Mouse (Mus musculus) stomach, postnatal 0 days (tissue): ENCODE measurements around the gene Med26. TPM values are rescaled to one million over a fixed set of nuclear protein-coding genes. Genes with fewer than 3 reads are reported as not detected.

Experiments
- ATAC-seq: fragments of 200-750 bp; cut with Nextera tagmentation; 2 replicates; pipeline ENCODE4 v1.8.0; 2017; ENCODE audit not compliant: low FRiP score, low TSS enrichment
- DNase-seq: peaks from one replicate; pipeline ENCODE4 v3.0.0-alpha.2; 2016; ENCODE audit warnings: low spot score
- H3K27ac ChIP-seq: fragments of 300-500 bp; sonication (generic); replicated peaks from 2 replicates; pipeline ENCODE4 v1.5.1; 2014; ENCODE audit warnings: mild to moderate bottlenecking, control low read depth
- H3K27me3 ChIP-seq: fragments of 300-500 bp; sonication (generic); 2 replicates; pipeline ENCODE4 v1.6.1; 2014; ENCODE audit warnings: low read length; ENCODE audit not compliant: control insufficient read depth, insufficient read depth
- H3K36me3 ChIP-seq: fragments of 300-500 bp; sonication (generic); 2 replicates; pipeline ENCODE4 v1.6.1; 2014; ENCODE audit warnings: low read length, mixed read lengths; ENCODE audit not compliant: control insufficient read depth, insufficient read depth
- H3K4me1 ChIP-seq: fragments of 300-500 bp; sonication (generic); replicated peaks from 2 replicates; pipeline ENCODE4 v1.6.1; 2014; ENCODE audit warnings: antibody characterized with exemption; ENCODE audit not compliant: control insufficient read depth, insufficient read depth
- H3K4me2 ChIP-seq: fragments of 300-500 bp; sonication (generic); replicated peaks from 2 replicates; pipeline ENCODE4 v1.6.1; 2014; ENCODE audit warnings: low read depth, mild to moderate bottlenecking, control low read depth, moderate library complexity
- H3K4me3 ChIP-seq: fragments of 300-500 bp; sonication (generic); 2 replicates; pipeline ENCODE4 v1.5.1; 2014; ENCODE audit warnings: low read depth, low read length, control low read depth
- H3K9ac ChIP-seq: fragments of 300-500 bp; sonication (generic); 2 replicates; pipeline ENCODE4 v1.6.1; 2014; ENCODE audit warnings: mild to moderate bottlenecking, low read length, control low read depth, mixed read lengths
- H3K9me3 ChIP-seq: fragments of 300-500 bp; sonication (generic); 2 replicates; pipeline ENCODE4 v1.6.1; 2016; ENCODE audit warnings: low read length; ENCODE audit not compliant: control insufficient read depth
- CTCF ChIP-seq: IDR thresholded peaks from 2 replicates; pipeline ENCODE4 v1.5.1; 2016; ENCODE audit warnings: antibody characterized with exemption, low read depth, mild to moderate bottlenecking, moderate library complexity
- EP300 ChIP-seq: optimal IDR thresholded peaks from 2 replicates; pipeline ENCODE3; 2016; ENCODE audit warnings: antibody characterized with exemption
- WGBS: fragments of 180-500 bp; shearing (Covaris S2); extraction: QIAGEN DNeasy Blood & Tissue Kit; methylation state at CpG from one replicate; pipeline ENCODE4 v1.1.7; 2014; 5-methylcytosine and 5-hydroxymethylcytosine counted together
- polyA plus RNA-seq: library from polyadenylated mRNA; unstranded; fragments of >200 nt; fragmentation: Nextera tagmentation; extraction: Ambion mirVana; gene quantifications from 2 replicates; pipeline ENCODE4 v1.2.1, GENCODE M21; 2015

Med26 gene
- polyA plus RNA-seq, 1 experiment from 2014 or later = 7.1 TPM

GRCm38 (mm10) chr8:72491017-72491416 lies 57.1 kb downstream of the Med26 start:
- peak overlapping the region; percentile 86 for H3K4me2 ChIP-seq
- H3K36me3 ChIP-seq = peaks cover 10% of the 10 kb centered on the region
- no peak overlapping the region; the same call in 1 of the 2 replicates for H3K4me3 ChIP-seq
- no peak for DNase-seq
- H3K27ac ChIP-seq = no peak overlapping the region
- WGBS = 77% methylated on average over 2 of the region's 2 CpGs
- ATAC-seq = no peak
- H3K27me3 ChIP-seq = no peaks in the 10 kb centered on the region
- peaks cover 4% of the 10 kb centered on the region; the same call in 1 of the 2 replicates for H3K4me1 ChIP-seq
- no peak overlapping the region for H3K9ac ChIP-seq
- H3K9me3 ChIP-seq = no peaks in the 10 kb centered on the region
- TF ChIP-seq EP300 = no peak
- no peak for TF ChIP-seq CTCF

GRCm38 (mm10) chr8:72487014-72487413 lies 61.1 kb downstream of the Med26 start:
- no peak overlapping the region for H3K4me2 ChIP-seq
- TF ChIP-seq EP300 (no peak), CTCF (no peak)
- H3K36me3 ChIP-seq = peaks cover 10% of the 10 kb centered on the region; the same call in 1 of the 2 replicates
- H3K9ac ChIP-seq = no peak overlapping the region
- no peak overlapping the region for H3K27ac ChIP-seq
- H3K4me1 ChIP-seq = no peaks in the 10 kb centered on the region
- ATAC-seq (no peak), DNase-seq (no peak)
- no peak overlapping the region for H3K4me3 ChIP-seq
- H3K27me3 ChIP-seq = no peaks in the 10 kb centered on the region
- H3K9me3 ChIP-seq = no peaks in the 10 kb centered on the region

GRCm38 (mm10) chr8:72485456-72486199 lies 62.4 kb downstream of the Med26 start:
- no peaks in the 10 kb centered on the region for H3K4me1 ChIP-seq
- 72% methylated on average over 6 of the region's 6 CpGs for WGBS
- ATAC-seq (0 out of 2 replicates have a peak, but pooled peaks have one; percentile 34), DNase-seq (peak; percentile 34)
- no peak overlapping the region for H3K4me2 ChIP-seq
- H3K27me3 ChIP-seq = no peaks in the 10 kb centered on the region
- H3K9ac ChIP-seq = no peak overlapping the region
- peak; percentile 2; the same call in 1 of the 2 replicates for TF ChIP-seq CTCF
- no peak for TF ChIP-seq EP300
- H3K4me3 ChIP-seq = no peak overlapping the region
- peaks cover 13% of the 10 kb centered on the region; the same call in 1 of the 2 replicates for H3K36me3 ChIP-seq
- 0 out of 2 replicates have a peak overlapping the region, but pooled peaks have one; percentile 18 for H3K27ac ChIP-seq
- H3K9me3 ChIP-seq = no peaks in the 10 kb centered on the region

- Histone ChIP-seq H3K9me3 (no peaks in the 10 kb centered on the region), H3K4me3 (peak within 1 kb of the TSS; percentile 85), H3K4me2 (peak within 1 kb of the TSS; percentile 69), H3K27ac (peak within 1 kb of the TSS; percentile 89), H3K4me1 (peaks cover 4% of the 10 kb centered on the region; the same call in 1 of the 2 replicates), H3K9ac (peak within 1 kb of the TSS; percentile 77), H3K27me3 (no peaks in the 10 kb centered on the region), H3K36me3 (peaks cover 13% of the 10 kb centered on the region)
- TF ChIP-seq EP300 (no peak), CTCF (peak; percentile 19; the same call in 1 of the 2 replicates)
- under 1% methylated on average over 80 of the region's 80 CpGs for whole genome bisulfite sequencing
- ATAC-seq (peak; percentile 97), DNase-seq (peak; percentile 98)
These were observed 73.1 kb downstream of the Med26 start, which contains the start of gene Cherp for GRCm38 (mm10) chr8:72474826-72475546. Cherp (minus strand) TSS chr8:72475226.

- Histone ChIP-seq H3K27me3 (no peaks in the 10 kb centered on the region), H3K27ac (no peak overlapping the region), H3K4me1 (no peaks in the 10 kb centered on the region), H3K9ac (no peak overlapping the region), H3K36me3 (peaks cover 51% of the 10 kb centered on the region), H3K9me3 (no peaks in the 10 kb centered on the region), H3K4me2 (no peak overlapping the region), H3K4me3 (no peak overlapping the region)
- WGBS = 89% methylated on average over 7 of the region's 7 CpGs
- TF ChIP-seq EP300 (no peak), CTCF (no peak)
- no peak for DNase-seq
- no peak for ATAC-seq
These were observed 77.4 kb downstream of the Med26 start for GRCm38 (mm10) chr8:72470684-72471083.
